Mouse (Mus musculus) heart, postnatal 0 days (tissue): Measurements from ENCODE around the gene Nodal. TPM values are rescaled to one million over a fixed set of nuclear protein-coding genes. Genes with fewer than 3 reads are reported as not detected.
"Not testable (repeated sequence)": the region's sequence is repeated elsewhere in the genome, so short reads cannot be mapped to it uniquely, and the experiment has no call there.

Source experiments
- ATAC-seq: fragments of 200-750 bp; cut with Nextera tagmentation; 2 replicates; pipeline ENCODE4 v1.8.0; 2017; ENCODE audit warnings: low read depth, moderate number of reproducible peaks, moderate library complexity; ENCODE audit not compliant: insufficient read depth
- DNase-seq: peaks from one replicate; pipeline ENCODE4 v3.0.0-alpha.2; 2016; ENCODE audit warnings: low spot score
- H3K27ac ChIP-seq: fragments of 300-500 bp; sonication (generic); 2 replicates; pipeline ENCODE4 v1.5.1; 2014; ENCODE audit warnings: low read depth, mild to moderate bottlenecking
- H3K27me3 ChIP-seq: fragments of 300-500 bp; sonication (generic); 2 replicates; pipeline ENCODE4 v1.6.1; 2014; ENCODE audit warnings: low read length, mixed read lengths; ENCODE audit not compliant: control insufficient read depth, insufficient read depth
- H3K36me3 ChIP-seq: fragments of 300-500 bp; sonication (generic); replicated peaks from 2 replicates; pipeline ENCODE4 v1.6.1; 2014; ENCODE audit warnings: low read length, mixed read lengths; ENCODE audit not compliant: control insufficient read depth, insufficient read depth
- H3K4me1 ChIP-seq: fragments of 300-500 bp; sonication (generic); 2 replicates; pipeline ENCODE4 v1.6.1; 2014; ENCODE audit warnings: antibody characterized with exemption; ENCODE audit not compliant: control insufficient read depth, insufficient read depth
- H3K4me2 ChIP-seq: fragments of 300-500 bp; sonication (generic); 2 replicates; pipeline ENCODE4 v1.6.1; 2014; ENCODE audit warnings: low read depth, mild to moderate bottlenecking, low read length, moderate library complexity
- H3K4me3 ChIP-seq: fragments of 300-500 bp; sonication (generic); 2 replicates; pipeline ENCODE4 v1.5.1; 2014; ENCODE audit warnings: low read depth, low read length
- H3K9ac ChIP-seq: fragments of 300-500 bp; sonication (generic); replicated peaks from 2 replicates; pipeline ENCODE4 v1.6.1; 2014; ENCODE audit warnings: low read depth, low read length, mixed read lengths
- H3K9me3 ChIP-seq: fragments of 300-500 bp; sonication (generic); replicated peaks from 2 replicates; pipeline ENCODE4 v1.6.1; 2016; ENCODE audit warnings: low read length; ENCODE audit not compliant: control insufficient read depth
- CTCF ChIP-seq: IDR thresholded peaks from 2 replicates; pipeline ENCODE4 v1.5.1; 2016; ENCODE audit warnings: antibody characterized with exemption, control low read depth, low read depth
- EP300 ChIP-seq: IDR thresholded peaks from 2 replicates; pipeline ENCODE4 v1.6.1; 2016; ENCODE audit warnings: antibody characterized with exemption, low read depth
- WGBS: fragments of 180-500 bp; shearing (Covaris S2); extraction: QIAGEN DNeasy Blood & Tissue Kit; methylation state at CpG from one replicate; pipeline ENCODE4 v1.1.7; 2014; 5-methylcytosine and 5-hydroxymethylcytosine counted together
- polyA plus RNA-seq: library from polyadenylated mRNA; unstranded; fragments of >200 nt; fragmentation: Nextera tagmentation; extraction: Ambion mirVana; gene quantifications from 2 replicates; pipeline ENCODE4 v1.2.1, GENCODE M21; 2015
- total RNA-seq: library from RNA; depleted of rRNA; stranded (reverse); fragments of >200 nt; gene quantifications from 2 replicates; pipeline ENCODE4 v1.2.3, GENCODE M21; 2014; ENCODE audit warnings: low replicate concordance

Nodal gene
- total and polyA plus RNA-seq, 2 experiments from 2014 or later: 0.45 TPM; not detected in 1

DNA sequence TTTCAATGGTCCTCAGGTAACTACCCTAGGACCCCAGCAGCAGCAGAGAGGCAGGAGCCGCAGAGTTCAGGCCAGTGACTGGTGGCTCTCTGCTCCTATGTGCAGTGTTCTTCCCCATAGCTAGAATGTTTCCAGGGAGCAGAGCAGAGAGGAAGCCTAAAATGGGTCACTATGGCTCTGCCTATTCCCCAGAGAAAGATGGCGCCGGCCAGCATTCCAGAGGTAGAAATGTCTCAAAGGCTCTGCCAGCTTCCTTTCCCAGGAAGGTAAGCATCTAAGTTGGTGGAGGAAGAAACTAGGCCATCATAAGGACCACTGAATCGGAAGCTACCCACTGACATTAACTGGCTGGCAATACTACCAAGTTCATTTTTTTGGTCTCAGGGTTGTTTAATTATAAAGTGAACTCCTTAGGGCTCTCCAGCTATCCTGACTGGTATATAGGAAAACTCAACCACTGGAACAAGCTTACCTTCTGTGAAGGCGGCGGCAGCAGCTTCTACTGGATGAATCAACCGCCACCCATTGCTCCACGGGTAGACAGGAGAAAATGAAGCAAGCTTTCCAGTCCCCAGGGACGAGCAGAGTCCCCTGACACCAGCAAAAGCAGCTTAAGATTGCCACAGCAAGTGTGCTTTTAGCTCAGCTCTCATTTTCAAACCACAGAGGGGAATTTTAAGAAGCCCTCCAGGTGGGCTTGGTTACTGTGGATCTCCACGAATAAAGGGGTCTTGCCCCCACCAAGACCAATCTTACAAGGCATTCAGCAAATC, 30.0 kb downstream of the Nodal start:
- Histone ChIP-seq H3K9ac (no peak overlapping the region), H3K36me3 (no peaks in the 10 kb centered on the region), H3K4me3 (no peak overlapping the region), H3K4me1 (peaks cover 42% of the 10 kb centered on the region), H3K27ac (peak overlapping the region; percentile 23), H3K4me2 (0 out of 2 replicates have a peak overlapping the region, but pooled peaks have one; percentile 11), H3K27me3 (no peaks in the 10 kb centered on the region), H3K9me3 (no peaks in the 10 kb centered on the region)
- no peak for DNase-seq
- TF ChIP-seq CTCF: no peak
- no peak for TF ChIP-seq EP300
- no peak for ATAC-seq
- 67% methylated on average over 10 of the region's 10 CpGs for WGBS

DNA sequence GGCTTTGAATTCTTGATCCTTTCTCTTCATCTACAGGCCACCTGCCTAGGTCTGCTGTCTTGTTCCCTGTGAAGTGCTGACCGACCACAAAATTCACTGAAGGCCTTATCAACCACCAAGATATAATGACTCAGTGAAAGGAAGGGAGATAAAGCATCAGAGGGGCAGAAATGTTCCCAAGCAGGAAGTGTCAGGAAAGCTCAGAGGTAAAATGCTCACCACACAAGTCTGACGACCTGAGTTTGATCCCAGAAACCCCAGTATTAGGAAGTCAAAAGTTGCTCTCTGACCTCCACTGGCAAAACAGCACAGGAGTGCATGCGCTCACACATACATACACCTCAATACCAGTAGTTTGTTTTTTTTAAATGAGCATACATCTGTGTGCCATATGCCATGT, 31.1 kb downstream of the Nodal start:
- ATAC-seq: no peak
- no peak overlapping the region for H3K4me2 ChIP-seq
- WGBS: 56% methylated on average over 3 of the region's 3 CpGs
- H3K36me3 ChIP-seq: no peaks in the 10 kb centered on the region
- peak overlapping the region; percentile 23; the same call in 1 of the 2 replicates for H3K27ac ChIP-seq
- no peak overlapping the region for H3K9ac ChIP-seq
- H3K4me3 ChIP-seq: no peak overlapping the region
- no peaks in the 10 kb centered on the region for H3K9me3 ChIP-seq
- H3K4me1 ChIP-seq: peaks cover 31% of the 10 kb centered on the region; the same call in 1 of the 2 replicates
- TF ChIP-seq EP300 (no peak), CTCF (no peak)
- DNase-seq: no peak
- H3K27me3 ChIP-seq: no peaks in the 10 kb centered on the region

DNA sequence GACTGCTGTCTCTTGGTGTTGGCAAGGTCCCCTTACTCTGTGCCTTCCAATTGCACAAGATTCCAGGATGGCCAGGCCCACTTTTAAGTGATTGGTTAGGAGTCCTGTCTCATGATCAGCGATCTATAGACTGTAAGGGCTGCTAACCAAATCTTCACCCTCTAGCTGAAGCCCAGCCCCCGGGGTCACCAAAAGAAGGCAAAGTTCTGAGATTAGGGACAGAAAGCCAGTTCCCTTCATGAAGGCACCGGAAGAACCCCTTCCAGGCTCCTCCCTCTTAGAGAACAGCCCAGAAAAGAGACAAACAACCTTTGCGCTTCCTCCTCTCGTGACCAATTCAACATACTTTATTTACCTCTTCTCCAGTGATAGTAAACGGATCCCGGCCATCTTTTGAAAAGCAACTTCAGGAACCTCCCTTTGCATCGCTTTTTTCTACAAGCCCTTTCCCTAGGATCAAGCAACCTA, 33.7 kb downstream of the Nodal start:
- no peaks in the 10 kb centered on the region for H3K9me3 ChIP-seq
- TF ChIP-seq EP300 (no peak), CTCF (no peak)
- no peak for ATAC-seq
- peak overlapping the region; percentile 90 for H3K4me2 ChIP-seq
- H3K4me1 ChIP-seq: peaks cover 22% of the 10 kb centered on the region; the same call in 1 of the 2 replicates
- 0% methylated on average over 8 of the region's 8 CpGs for WGBS
- H3K36me3 ChIP-seq: no peaks in the 10 kb centered on the region
- peak overlapping the region; percentile 84 for H3K9ac ChIP-seq
- H3K27me3 ChIP-seq: no peaks in the 10 kb centered on the region
- H3K4me3 ChIP-seq: peak overlapping the region; percentile 97
- peak; percentile 34 for DNase-seq
- H3K27ac ChIP-seq: peak overlapping the region; percentile 84

DNA sequence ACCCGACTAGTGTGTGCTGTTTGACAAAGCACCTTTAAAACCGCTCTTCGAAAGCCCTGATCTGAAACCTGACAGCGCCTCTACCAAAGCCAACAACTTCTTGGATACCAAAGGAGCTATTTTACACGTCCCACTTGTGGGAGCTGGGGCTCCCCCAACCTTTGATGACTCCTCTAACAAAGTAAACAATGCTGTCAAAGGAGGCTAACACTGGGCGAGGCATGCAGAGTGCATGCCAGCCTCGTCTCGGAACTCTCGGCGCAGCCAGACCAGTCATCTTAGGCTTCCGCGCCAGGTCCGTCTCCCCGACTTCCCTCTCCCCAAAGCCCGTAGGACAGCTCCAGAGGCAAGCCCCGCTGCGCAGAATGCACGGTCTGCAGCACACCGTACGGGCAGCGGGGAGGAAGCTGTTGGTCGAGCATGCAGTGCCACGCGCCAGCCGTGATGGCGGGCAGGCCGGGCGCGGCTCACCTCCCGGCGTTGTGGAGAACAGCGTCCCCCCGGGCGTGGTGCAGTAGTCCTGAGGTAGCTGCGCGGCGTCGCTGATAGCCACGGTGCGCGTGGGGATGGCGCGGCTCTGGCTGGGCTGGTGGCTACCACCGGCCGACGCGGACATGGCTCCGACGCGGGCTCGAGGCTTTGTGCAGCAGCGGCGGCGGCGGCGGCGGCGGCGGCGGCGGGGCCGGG, 34.3 kb downstream of the Nodal start:
- H3K9me3 ChIP-seq: no peaks in the 10 kb centered on the region
- DNase-seq (no peak), ATAC-seq (peak; percentile 40)
- H3K27ac ChIP-seq: peak overlapping the region; percentile 84
- H3K4me1 ChIP-seq: peaks cover 17% of the 10 kb centered on the region; the same call in 1 of the 2 replicates
- H3K4me3 ChIP-seq: peak overlapping the region; percentile 97
- no peaks in the 10 kb centered on the region for H3K36me3 ChIP-seq
- H3K27me3 ChIP-seq: no peaks in the 10 kb centered on the region
- peak overlapping the region; percentile 90 for H3K4me2 ChIP-seq
- WGBS: 1% methylated on average over 53 of the region's 62 CpGs
- peak overlapping the region; percentile 84 for H3K9ac ChIP-seq
- TF ChIP-seq CTCF (no peak), EP300 (no peak)

DNA sequence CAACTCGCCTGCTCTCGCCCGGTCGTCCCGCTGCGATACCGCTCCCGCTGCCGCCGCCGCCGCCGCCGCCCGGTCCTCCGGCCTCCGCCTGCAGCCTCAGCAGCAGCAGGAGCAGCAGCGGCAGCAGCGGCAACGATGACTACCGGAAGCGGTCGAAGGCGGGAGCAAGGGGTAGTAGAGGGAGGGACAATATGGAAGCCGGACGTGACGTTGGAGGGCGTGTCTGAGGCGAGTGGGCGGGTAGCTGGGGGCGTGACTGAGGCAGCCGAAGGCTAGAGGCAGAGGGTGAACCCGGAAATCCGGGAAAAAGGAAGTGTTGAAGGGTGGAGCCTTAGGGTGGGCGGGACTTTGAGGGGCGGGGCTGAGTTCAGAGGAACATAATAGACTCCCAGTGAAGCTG, 34.9 kb downstream of the Nodal start, which contains the start of gene Eif4ebp2:
Eif4ebp2 (minus strand) TSS at position 17 of the 400 bp plus-strand sequence.
- Histone ChIP-seq H3K9me3 (no peaks in the 10 kb centered on the region), H3K27me3 (no peaks in the 10 kb centered on the region), H3K36me3 (no peaks in the 10 kb centered on the region), H3K4me2 (peak within 1 kb of the TSS; percentile 90), H3K4me1 (0 out of 2 replicates have a peak, but pooled peaks cover 11% of the 10 kb centered on the region), H3K4me3 (peak within 1 kb of the TSS; percentile 97), H3K27ac (peak within 1 kb of the TSS; percentile 84), H3K9ac (peak within 1 kb of the TSS; percentile 84)
- WGBS: 1% methylated on average over 32 of the region's 36 CpGs
- ATAC-seq (peak; percentile 99), DNase-seq (peak; percentile 98)
- TF ChIP-seq EP300: 0 out of 2 replicates have a peak, but pooled peaks have one; percentile 18
- TF ChIP-seq CTCF: no peak

DNA sequence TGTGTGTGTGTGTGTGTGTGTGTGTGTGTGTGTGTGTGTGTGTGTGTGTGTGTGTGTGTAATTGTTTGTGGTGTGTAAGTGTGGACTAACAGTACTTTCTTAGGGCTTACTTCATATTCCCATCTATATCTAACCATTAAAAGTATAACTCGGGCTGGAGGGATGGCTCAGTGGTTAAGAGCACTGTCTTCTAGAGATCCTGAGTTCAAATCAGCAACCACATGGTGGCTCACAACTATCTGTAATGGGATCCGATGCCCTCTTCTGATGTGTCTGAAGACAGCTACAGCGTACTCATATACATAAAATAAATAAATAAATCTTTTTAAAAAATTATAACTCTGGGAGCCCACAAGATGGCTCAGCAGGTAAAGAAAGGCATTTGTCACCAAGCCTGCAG, 35.4 kb downstream of the Nodal start:
- H3K4me1 ChIP-seq, H3K9ac ChIP-seq, DNase-seq, H3K4me2 ChIP-seq, H3K4me3 ChIP-seq, H3K9me3 ChIP-seq, H3K36me3 ChIP-seq, H3K27ac ChIP-seq, ATAC-seq, H3K27me3 ChIP-seq: not testable (repeated sequence)
- WGBS: 61% methylated on average over 3 of the region's 3 CpGs
